Mouse (Mus musculus): ENCODE results near the gene Bcl2l15. TPM values are rescaled to one million over a fixed set of nuclear protein-coding genes. Genes with fewer than 3 reads are reported as not detected.
"Not testable (repeated sequence)": the region's sequence is repeated elsewhere in the genome, so short reads cannot be mapped to it uniquely, and the experiment has no call there.

Bcl2l15 gene
- polyA plus RNA-seq, 1 experiment from 2014 or later: 0.22 TPM

DNA sequence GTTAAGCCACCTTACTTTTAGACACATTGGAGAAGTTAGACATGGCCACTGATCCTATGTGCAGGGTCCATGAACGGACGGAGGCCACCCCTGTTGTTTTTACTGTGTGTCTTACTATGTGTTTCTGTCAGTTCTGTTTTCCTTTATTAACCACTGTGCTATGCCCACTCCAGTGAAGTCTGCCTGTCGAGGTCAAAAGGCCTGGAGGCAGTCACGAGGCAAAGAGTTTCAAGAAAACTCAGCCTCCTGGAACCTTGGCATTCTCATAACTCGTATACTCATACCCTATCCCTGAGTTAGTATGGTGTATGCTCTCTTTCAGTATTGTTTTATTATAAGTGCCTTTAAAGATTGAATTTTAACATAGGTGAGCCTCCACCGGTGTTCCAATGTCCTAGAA, 7.3 kb downstream of the Bcl2l15 start:
- Histone ChIP-seq H3K9me3 (ENCODE audit: control insufficient read depth, low read length) (no peaks in the 10 kb centered on the region; the same call in 1 of the 2 replicates), H3K4me3 (replicated peaks; ENCODE audit: low read depth, low read length) (no peak overlapping the region), H3K27ac (replicated peaks; ENCODE audit: low read depth, low read length) (no peak overlapping the region), H3K4me2 (ENCODE audit: low read length) (no peak overlapping the region), H3K4me1 (ENCODE audit: control insufficient read depth, insufficient read depth, low read length) (no peaks in the 10 kb centered on the region), H3K9ac (replicated peaks; ENCODE audit: low read length) (no peak overlapping the region), H3K36me3 (ENCODE audit: control insufficient read depth, insufficient read depth, low read length) (no peaks in the 10 kb centered on the region), H3K27me3 (ENCODE audit: control insufficient read depth, insufficient read depth, low read length) (no peaks in the 10 kb centered on the region)
- no peak for DNase-seq
- WGBS: 93% methylated on average over 6 of the region's 6 CpGs
- ATAC-seq (ENCODE audit: low FRiP score, low TSS enrichment): no peak

DNA sequence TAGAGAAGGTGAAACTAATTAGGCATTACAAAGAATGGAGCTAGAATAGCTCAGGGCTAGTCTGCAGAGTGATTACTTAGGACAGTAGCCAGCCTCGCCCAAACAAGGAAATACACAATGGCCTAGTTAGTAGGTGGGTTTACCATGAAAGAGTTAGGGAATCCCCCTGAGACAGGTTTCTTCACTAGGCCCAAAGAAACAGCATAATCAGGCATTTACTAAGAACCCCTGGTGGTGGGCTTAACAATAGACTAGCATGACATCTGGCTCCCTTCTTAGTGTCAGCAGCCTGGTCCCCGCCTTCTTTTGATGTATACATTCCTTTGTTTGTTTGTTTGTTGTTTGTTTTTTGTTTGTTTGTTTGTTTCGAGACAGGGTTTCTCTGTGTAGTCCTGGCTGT, 7.8 kb downstream of the Bcl2l15 start:
- not testable (repeated sequence) for ATAC-seq (ENCODE audit: low FRiP score, low TSS enrichment); H3K4me2 ChIP-seq (ENCODE audit: low read length); H3K4me1 ChIP-seq (ENCODE audit: control insufficient read depth, insufficient read depth, low read length); H3K27ac ChIP-seq (replicated peaks; ENCODE audit: low read depth, low read length); H3K36me3 ChIP-seq (ENCODE audit: control insufficient read depth, insufficient read depth, low read length); H3K9ac ChIP-seq (replicated peaks; ENCODE audit: low read length); DNase-seq; H3K9me3 ChIP-seq (ENCODE audit: control insufficient read depth, low read length); H3K4me3 ChIP-seq (replicated peaks; ENCODE audit: low read depth, low read length); H3K27me3 ChIP-seq (ENCODE audit: control insufficient read depth, insufficient read depth, low read length)
- 71% methylated on average over 3 of the region's 3 CpGs for WGBS

GRCm38 (mm10) chr3:103840946-103841345, 8.5 kb downstream of the Bcl2l15 start:
- ATAC-seq (ENCODE audit: low FRiP score, low TSS enrichment); H3K9me3 ChIP-seq (ENCODE audit: control insufficient read depth, low read length); H3K36me3 ChIP-seq (ENCODE audit: control insufficient read depth, insufficient read depth, low read length); H3K27ac ChIP-seq (replicated peaks; ENCODE audit: low read depth, low read length); H3K27me3 ChIP-seq (ENCODE audit: control insufficient read depth, insufficient read depth, low read length); H3K9ac ChIP-seq (replicated peaks; ENCODE audit: low read length); DNase-seq; H3K4me1 ChIP-seq (ENCODE audit: control insufficient read depth, insufficient read depth, low read length); H3K4me3 ChIP-seq (replicated peaks; ENCODE audit: low read depth, low read length); H3K4me2 ChIP-seq (ENCODE audit: low read length): not testable (repeated sequence)
- 93% methylated on average over 7 of the region's 7 CpGs for WGBS

- ATAC-seq (ENCODE audit: low FRiP score, low TSS enrichment) (no peak), DNase-seq (no peak)
- H3K27ac ChIP-seq (replicated peaks; ENCODE audit: low read depth, low read length): no peak overlapping the region
- no peak overlapping the region for H3K4me2 ChIP-seq (ENCODE audit: low read length)
- no peaks in the 10 kb centered on the region for H3K27me3 ChIP-seq (ENCODE audit: control insufficient read depth, insufficient read depth, low read length)
- no peaks in the 10 kb centered on the region for H3K4me1 ChIP-seq (ENCODE audit: control insufficient read depth, insufficient read depth, low read length)
- H3K4me3 ChIP-seq (replicated peaks; ENCODE audit: low read depth, low read length): no peak overlapping the region
- 86% methylated on average over 9 of the region's 9 CpGs for WGBS
- H3K9ac ChIP-seq (replicated peaks; ENCODE audit: low read length): no peak overlapping the region
- H3K36me3 ChIP-seq (ENCODE audit: control insufficient read depth, insufficient read depth, low read length): no peaks in the 10 kb centered on the region
- H3K9me3 ChIP-seq (ENCODE audit: control insufficient read depth, low read length): no peaks in the 10 kb centered on the region
Measured at GRCm38 (mm10) chr3:103850644-103851363, 18.4 kb downstream of the Bcl2l15 start.

DNA sequence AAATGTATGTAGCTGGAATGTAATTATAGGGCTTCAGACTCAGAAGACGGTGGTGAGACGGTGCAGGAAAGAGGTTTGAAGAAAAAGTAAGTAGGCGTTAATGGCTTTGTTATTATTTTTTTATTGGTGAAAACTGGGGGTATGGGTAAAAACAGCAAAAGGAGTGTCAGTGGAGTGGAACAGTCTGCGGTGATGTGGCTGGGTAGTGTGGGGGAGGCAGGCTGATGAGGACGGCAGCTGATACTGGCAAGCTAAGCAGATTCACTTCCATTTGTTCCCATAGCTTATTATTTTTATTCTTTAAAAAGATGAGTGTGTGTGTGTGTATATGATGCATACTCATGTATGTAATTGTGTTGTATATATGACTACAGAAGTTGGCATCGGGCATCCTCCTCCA, 19.1 kb downstream of the Bcl2l15 start:
- WGBS: 92% methylated on average over 6 of the region's 6 CpGs
- no peaks in the 10 kb centered on the region for H3K9me3 ChIP-seq (ENCODE audit: control insufficient read depth, low read length)
- no peaks in the 10 kb centered on the region for H3K4me1 ChIP-seq (ENCODE audit: control insufficient read depth, insufficient read depth, low read length)
- H3K4me3 ChIP-seq (replicated peaks; ENCODE audit: low read depth, low read length): no peak overlapping the region
- DNase-seq (no peak), ATAC-seq (ENCODE audit: low FRiP score, low TSS enrichment) (no peak)
- no peak overlapping the region for H3K4me2 ChIP-seq (ENCODE audit: low read length)
- H3K36me3 ChIP-seq (ENCODE audit: control insufficient read depth, insufficient read depth, low read length): no peaks in the 10 kb centered on the region
- H3K27me3 ChIP-seq (ENCODE audit: control insufficient read depth, insufficient read depth, low read length): no peaks in the 10 kb centered on the region
- H3K27ac ChIP-seq (replicated peaks; ENCODE audit: low read depth, low read length): no peak overlapping the region
- no peak overlapping the region for H3K9ac ChIP-seq (replicated peaks; ENCODE audit: low read length)

GRCm38 (mm10) chr3:103851882-103852281, 19.5 kb downstream of the Bcl2l15 start:
- Histone ChIP-seq H3K9me3 (ENCODE audit: control insufficient read depth, low read length) (no peaks in the 10 kb centered on the region), H3K27ac (replicated peaks; ENCODE audit: low read depth, low read length) (no peak overlapping the region), H3K4me3 (replicated peaks; ENCODE audit: low read depth, low read length) (no peak overlapping the region), H3K27me3 (ENCODE audit: control insufficient read depth, insufficient read depth, low read length) (no peaks in the 10 kb centered on the region), H3K9ac (replicated peaks; ENCODE audit: low read length) (no peak overlapping the region), H3K36me3 (ENCODE audit: control insufficient read depth, insufficient read depth, low read length) (no peaks in the 10 kb centered on the region), H3K4me2 (ENCODE audit: low read length) (no peak overlapping the region), H3K4me1 (ENCODE audit: control insufficient read depth, insufficient read depth, low read length) (no peaks in the 10 kb centered on the region)
- DNase-seq (no peak), ATAC-seq (ENCODE audit: low FRiP score, low TSS enrichment) (no peak)
- WGBS: 87% methylated on average over 8 of the region's 8 CpGs

GRCm38 (mm10) chr3:103852565-103853299, 20.3 kb downstream of the Bcl2l15 start:
- Histone ChIP-seq H3K4me1 (ENCODE audit: control insufficient read depth, insufficient read depth, low read length) (no peaks in the 10 kb centered on the region), H3K27ac (replicated peaks; ENCODE audit: low read depth, low read length) (no peak overlapping the region), H3K27me3 (ENCODE audit: control insufficient read depth, insufficient read depth, low read length) (no peaks in the 10 kb centered on the region), H3K9me3 (ENCODE audit: control insufficient read depth, low read length) (no peaks in the 10 kb centered on the region), H3K36me3 (ENCODE audit: control insufficient read depth, insufficient read depth, low read length) (no peaks in the 10 kb centered on the region), H3K9ac (replicated peaks; ENCODE audit: low read length) (no peak overlapping the region), H3K4me3 (replicated peaks; ENCODE audit: low read depth, low read length) (no peak overlapping the region), H3K4me2 (ENCODE audit: low read length) (no peak overlapping the region)
- ATAC-seq (ENCODE audit: low FRiP score, low TSS enrichment) (no peak), DNase-seq (peak; percentile 34)
- 67% methylated on average over 3 of the region's 3 CpGs for WGBS

GRCm38 (mm10) chr3:103853804-103854203, 21.4 kb downstream of the Bcl2l15 start:
- Histone ChIP-seq H3K9me3 (ENCODE audit: control insufficient read depth, low read length) (no peaks in the 10 kb centered on the region), H3K9ac (replicated peaks; ENCODE audit: low read length) (no peak overlapping the region), H3K4me3 (replicated peaks; ENCODE audit: low read depth, low read length) (no peak overlapping the region), H3K4me1 (ENCODE audit: control insufficient read depth, insufficient read depth, low read length) (no peaks in the 10 kb centered on the region), H3K27me3 (ENCODE audit: control insufficient read depth, insufficient read depth, low read length) (no peaks in the 10 kb centered on the region), H3K4me2 (ENCODE audit: low read length) (no peak overlapping the region), H3K27ac (replicated peaks; ENCODE audit: low read depth, low read length) (no peak overlapping the region), H3K36me3 (ENCODE audit: control insufficient read depth, insufficient read depth, low read length) (no peaks in the 10 kb centered on the region)
- WGBS: 62% methylated on average over 8 of the region's 8 CpGs
- no peak for ATAC-seq (ENCODE audit: low FRiP score, low TSS enrichment)
- peak; percentile 25 for DNase-seq
